Mouse (Mus musculus): ENCODE measurements at regions not wholly inside any gene's neighbourhood (a gene's known extent, or its start where the extent isn't known, plus 50 kb on each side); places are given as distances from the start of the nearest gene placed in this dataset.
"Not testable (repeated sequence)": the region's sequence is repeated elsewhere in the genome, so short reads cannot be mapped to it uniquely, and the experiment has no call there.

DNA sequence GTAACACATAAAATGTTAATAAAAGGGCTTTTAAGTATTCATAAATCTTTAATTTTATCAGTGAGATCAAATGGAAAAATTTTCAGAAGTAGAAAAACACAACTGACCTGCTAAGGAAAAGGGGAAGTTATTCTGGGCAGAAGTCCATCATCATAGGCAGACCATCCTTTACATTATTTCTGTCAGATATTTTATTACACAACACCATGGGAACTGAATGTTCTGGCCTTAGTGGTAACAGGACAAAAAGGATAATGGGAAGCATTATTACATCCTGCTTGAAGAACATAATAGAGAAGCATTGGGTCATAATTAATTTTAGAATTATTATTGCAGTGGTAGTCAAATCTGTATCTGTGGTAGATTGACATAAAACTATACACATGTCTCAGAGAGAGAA lies 603.5 kb upstream of the Gje1 start:
- no peak for DNase-seq (ENCODE audit: low spot score in 2 of 2)

DNA sequence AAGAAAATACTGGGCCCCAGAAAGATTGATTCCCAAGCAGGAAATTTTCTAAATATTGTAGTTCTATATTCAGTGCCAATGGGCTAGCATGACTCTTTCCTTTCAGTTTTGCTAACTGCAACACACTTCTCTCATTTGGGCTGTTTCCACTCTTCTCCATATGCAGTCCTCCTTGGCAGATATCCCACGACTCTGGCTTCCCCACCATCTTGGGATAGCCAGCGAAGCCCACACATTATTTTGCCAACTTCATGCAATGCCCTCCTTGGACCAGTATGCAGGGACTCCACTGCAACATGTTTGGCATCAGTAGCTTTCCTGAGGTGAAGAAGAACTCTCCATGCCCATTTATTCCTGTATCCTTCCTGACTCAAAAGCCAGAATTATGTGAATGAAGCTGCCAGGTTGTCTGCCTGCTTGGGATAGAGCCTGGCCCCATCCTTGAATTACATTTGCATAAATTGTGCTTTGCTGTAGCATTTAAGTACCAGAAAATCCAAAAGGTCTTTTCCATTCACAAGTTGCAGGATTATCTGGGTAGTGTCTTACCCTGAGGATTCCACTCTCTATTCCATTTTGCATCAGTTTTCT lies 599.1 kb upstream of the Gje1 start:
- no peak for DNase-seq (ENCODE audit: low spot score in 2 of 2)

DNA sequence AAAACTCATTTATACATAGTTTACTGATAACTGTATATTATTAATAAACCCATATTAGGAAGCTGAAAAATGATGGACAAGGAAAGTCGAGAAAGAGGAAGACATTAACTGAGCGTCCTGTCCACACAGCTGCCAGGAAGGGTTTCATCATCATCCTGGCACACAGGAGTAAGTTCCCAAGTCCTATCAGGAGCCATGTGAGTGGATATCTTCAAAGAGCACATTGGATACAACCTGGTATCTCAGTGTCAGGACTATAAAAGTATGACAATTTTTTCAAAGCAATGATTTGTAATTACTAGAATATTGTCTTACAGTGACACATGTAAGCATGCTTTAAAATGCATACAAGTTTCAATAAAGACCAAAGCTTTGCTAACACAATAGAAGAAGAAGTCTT lies 592.6 kb upstream of the Gje1 start:
- DNase-seq (ENCODE audit: low spot score in 2 of 2): no peak

DNA sequence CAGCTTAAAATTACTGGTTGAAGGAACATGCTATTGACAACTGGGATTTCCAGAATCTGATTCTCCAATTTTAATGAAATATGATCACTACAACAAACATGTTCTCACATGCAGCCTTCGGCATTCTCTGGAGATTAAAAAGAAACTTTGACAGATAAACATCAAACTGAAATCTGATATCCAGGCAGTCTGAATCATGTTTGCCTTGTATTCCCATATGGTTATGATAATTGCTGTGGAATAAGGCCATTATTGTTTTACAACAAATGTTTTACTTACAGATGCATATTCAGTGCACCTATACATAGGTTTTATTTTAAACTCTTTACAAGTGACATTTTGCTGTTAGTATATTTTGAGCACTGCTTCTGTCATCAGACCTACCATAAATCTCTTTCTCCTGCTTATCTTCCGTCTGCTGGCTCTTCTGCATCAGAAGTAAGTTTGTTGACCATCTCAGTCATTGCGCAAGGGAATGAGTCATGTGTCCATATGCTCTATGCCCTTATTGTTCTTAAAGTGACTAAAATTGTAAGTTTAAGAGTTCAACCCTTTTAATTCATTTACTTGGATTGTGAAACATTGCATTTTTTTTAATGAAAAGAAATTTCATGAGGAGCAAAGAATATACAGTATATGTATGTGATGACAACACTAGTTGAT lies 587.9 kb upstream of the Gje1 start:
- DNase-seq (ENCODE audit: low spot score in 2 of 2): no peak

- DNase-seq (ENCODE audit: low spot score in 2 of 2): peak; percentile 69 to 84
Measured at GRCm38 (mm10) chr10:15300199-15301085, 582.4 kb upstream of the Gje1 start.

DNA sequence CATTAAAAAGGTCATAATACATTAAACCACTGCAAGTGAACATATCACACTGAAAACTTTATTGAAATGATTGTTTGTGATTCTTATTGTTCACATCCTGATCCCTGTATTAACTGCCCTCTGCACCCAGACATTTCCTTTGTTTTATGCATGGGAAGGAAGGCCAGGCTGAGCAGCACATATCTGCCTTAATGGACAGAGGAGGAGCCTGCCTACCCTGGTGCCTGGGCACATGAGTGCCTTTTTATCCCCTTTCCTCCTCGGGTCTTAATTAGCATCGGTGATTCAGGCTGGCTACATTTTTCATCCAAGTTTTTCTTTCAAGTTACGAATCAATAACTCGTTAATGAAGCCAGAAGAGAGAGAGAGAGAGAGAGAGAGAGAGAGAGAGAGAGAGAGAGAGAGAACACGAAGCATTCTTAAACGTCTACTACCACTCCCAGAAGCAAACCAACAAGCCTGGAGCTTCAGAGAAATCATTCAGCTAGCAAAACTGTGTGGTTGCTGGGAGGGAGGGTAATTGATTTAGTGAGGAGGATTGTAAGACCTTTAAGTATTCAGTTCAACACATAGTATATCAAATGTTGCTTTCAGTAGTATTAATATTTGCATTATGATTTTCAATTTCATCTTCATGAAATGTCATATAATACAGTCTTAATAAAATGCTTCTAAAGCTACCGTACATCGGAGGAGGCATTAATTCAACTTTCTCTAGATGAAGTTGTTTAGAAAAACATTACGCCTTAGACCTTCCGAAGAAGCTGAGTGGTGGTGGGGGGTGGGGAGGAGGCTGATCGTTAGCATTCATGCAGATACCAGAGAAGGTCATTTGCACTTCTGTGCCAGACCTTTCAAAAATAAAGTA lies 581.6 kb upstream of the Gje1 start:
- no peak for DNase-seq (ENCODE audit: low spot score in 2 of 2)

DNA sequence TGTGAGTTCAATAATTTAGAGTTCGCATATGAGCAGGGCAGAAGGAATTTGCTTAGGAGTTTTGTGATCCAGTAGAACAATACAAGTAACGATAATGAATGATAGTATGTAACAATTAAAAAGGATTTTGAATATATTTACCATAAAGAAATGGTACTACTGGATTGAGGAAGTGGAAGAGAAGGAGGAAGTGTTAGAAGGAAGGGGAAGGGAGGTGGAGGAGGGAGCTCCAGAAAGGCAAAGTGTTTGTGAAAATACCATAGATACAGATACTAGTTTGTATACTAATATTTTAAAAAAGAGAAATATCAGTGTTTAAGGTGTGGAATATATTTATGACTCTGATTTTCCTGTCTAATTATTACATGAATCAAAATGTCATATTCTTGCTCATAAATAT lies 579.2 kb upstream of the Gje1 start:
- DNase-seq (ENCODE audit: low spot score in 2 of 2): no peak

DNA sequence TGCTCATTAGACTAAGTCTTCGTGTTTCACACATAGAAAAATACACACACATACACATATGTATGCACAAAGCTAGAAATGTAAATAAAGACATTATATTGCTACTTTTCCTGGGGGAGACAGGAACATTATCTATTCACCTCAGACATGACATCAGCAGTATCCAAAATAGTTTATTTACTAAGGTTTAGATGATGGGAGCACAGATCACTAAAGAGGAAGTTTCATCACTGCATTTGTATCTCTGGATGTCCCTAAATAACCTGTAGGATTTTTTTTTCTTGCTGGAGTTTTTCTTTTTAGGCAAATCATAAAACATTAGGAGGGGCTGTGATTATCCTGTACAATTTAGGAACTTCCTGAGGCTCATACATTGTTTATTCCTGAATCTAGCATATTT lies 576.1 kb upstream of the Gje1 start:
- no peak for DNase-seq (ENCODE audit: low spot score in 2 of 2)

DNA sequence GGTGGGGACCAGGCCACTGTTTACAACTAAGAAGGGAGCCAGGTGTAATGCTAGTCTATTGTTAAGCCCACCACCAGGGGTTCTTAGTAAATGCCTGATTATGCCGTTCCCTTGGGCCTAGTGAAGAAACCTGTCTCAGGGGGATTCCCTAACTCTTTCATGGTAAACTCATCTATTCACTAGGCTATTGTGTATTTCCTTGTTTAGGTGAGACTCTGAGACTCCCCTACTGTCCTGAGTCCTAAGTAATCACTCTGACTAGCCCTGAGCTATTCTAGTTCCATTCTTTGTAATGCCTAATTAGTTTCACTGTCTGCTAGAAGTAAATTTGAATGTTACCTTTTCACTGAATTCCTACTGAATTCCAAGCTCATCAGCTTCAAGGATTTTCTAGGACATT lies 545.3 kb upstream of the Gje1 start:
- not testable (repeated sequence) for DNase-seq (ENCODE audit: low spot score in 2 of 2)

- not testable (repeated sequence) for DNase-seq (ENCODE audit: low spot score in 2 of 2)
Measured at GRCm38 (mm10) chr10:15262282-15262681, 544.3 kb upstream of the Gje1 start.

DNA sequence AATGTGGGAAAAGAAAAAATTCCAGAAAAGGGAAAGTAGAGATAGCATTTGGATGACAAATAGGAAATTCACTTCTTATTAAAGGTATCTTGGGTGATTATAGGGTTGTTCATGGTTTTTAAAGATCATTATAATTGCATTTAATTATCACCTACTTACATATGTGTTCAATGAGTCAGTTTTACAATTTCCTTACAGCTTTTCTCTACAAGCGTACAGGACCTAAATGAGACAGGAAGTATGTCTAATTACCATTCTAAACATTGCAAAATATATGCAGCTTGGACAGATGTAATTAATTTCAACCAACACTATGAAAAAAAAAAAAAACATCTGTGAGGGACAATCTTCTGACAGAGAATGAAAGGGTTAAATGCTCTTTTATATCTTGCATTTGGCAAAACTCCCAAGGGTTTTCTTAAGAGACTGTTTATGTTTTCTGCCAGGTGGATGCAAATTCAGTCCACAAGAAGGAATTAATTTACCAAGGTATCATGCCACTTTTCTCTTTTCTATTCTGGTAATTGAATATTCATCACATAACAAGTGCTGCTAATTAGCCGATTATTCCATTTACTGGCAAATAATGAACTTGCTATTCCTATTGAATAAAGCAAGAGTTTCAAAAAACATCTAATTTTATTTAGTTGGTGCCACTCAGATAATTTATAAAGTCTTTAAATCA lies 531.5 kb upstream of the Gje1 start:
- DNase-seq (ENCODE audit: low spot score in 2 of 2): no peak

- DNase-seq (ENCODE audit: low spot score in 2 of 2): no peak
Measured at GRCm38 (mm10) chr10:15248899-15249298, 530.9 kb upstream of the Gje1 start.

DNA sequence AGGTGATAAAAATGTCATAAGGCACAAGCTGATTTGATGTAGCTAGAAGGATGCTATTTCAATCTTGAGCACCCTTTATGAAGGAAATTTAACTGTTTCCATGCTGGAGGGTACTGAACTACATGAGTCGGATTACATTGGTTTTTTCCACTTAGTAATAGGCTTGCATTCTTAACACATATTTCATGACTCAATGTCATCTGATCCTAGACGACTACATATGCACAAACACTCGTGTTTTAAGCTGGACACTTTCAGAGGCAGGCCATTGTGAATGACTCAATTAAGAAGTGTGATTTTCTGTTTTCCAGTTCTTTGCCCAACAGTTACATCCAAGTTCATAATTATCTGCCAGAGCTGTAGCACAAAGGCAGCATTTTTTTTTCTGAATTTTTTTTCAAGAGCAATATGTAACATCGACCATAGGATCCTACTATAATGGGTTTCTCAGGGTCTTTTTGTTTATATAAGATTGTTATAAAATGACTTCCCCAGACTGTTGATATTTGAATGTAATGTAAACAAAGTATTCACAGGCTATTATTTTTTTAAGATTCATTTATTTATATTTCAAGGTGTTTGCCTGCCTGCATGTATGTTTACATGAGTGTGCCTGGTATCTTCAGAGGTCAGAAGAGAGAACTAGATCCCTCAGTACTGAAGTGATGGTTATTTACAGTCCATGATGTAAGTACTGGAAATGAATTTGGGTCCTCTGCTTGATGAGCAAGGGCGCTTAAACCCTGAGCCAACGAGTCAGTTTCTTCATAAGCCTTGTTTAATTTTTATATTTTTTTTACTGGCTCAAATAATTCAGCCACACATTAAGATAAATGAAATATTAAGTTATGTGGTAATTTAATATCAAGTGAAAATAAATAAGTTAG lies 526.6 kb upstream of the Gje1 start:
- DNase-seq (ENCODE audit: low spot score in 2 of 2): no peak

DNA sequence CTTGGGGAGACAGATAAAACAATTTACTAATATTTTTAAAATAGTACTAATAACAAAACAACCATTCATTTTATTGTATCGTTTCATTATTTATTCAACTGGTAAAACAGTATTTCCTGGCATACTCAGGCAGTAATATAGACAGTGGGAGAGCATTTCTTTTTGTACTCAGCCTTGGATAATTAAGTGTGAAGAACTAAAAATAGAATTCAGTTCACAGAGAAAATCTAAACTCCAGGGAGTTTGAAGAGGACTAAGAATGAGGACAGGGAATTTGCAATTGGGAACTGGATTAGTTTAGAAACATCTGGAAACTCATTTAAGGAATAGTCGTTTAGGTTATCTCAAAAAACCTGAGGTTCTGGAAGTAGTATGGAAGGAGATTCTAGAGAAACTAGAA lies 525.4 kb upstream of the Gje1 start:
- DNase-seq (ENCODE audit: low spot score in 2 of 2): no peak

DNA sequence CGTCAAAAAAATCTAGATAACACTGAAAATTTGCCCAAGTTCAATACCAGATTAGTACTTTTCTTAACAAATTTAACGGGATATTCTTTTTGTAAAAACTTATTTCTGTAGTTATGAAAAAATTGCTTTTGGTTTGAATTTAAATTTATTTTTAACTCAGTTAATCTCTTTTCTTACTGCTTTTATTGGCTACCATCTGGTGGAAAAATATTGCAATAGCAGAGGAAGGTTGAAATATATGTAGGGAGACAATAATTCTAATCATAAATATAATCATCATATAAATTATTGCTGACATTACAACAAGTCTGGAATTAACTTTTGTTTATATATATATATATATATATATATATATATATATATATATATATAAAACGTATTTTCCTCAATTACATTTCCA lies 500.9 kb upstream of the Gje1 start:
- no peak for DNase-seq (ENCODE audit: low spot score in 2 of 2)

GRCm38 (mm10) chr10:15179585-15179984 lies 461.6 kb upstream of the Gje1 start:
- no peak for DNase-seq (ENCODE audit: low spot score in 2 of 2)

DNA sequence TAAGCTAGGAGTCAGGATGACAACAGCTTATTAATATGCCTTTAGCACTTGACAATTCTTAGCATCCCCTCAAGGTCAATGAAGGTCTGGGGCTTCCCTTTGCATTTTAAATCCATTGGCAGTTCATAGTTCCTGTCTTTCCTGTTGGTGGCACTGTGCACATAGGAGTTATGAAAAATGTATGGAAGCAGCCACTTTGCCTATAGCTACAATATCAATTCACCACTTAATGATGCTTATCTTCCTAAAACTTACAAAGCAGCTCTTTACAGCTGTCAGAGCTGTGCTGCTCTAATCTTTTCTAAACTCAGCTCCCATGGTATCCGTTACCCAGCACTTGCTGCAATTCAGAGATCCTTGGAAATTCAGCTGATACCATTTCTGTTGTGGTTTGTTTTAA lies 456.4 kb upstream of the Gje1 start:
- no peak for DNase-seq (ENCODE audit: low spot score in 2 of 2)

DNA sequence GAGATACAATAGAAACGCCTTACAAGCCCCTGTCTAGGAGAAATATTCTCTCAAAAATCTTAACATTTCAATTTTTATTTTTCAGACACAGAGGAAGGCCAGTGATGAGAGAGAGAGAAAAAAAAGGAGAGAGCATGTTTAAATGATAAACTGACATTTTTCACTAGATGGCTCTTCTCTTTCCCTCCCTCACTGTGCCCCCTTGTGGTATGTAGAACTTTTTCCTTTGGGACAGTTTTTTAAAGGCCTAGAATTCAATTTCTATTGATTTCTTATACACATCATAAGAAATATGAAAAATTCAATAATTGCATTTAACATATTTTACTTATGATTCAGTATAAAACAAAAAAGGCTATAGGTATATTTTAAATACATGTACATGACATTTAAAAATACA lies 454.5 kb upstream of the Gje1 start:
- DNase-seq (ENCODE audit: low spot score in 2 of 2): no peak

GRCm38 (mm10) chr10:15140703-15141102 lies 422.7 kb upstream of the Gje1 start:
- DNase-seq (ENCODE audit: low spot score in 2 of 2): no peak
